Mouse (Mus musculus) colon, adult 2 months (tissue): ENCODE data around the gene Col4a3. TPM values are rescaled to one million over a fixed set of nuclear protein-coding genes. Genes with fewer than 3 reads are reported as not detected.

Source experiments
- polyA plus RNA-seq: library from polyadenylated mRNA; depleted of rRNA; stranded (reverse); fragments of >200 nt; gene quantifications from 2 replicates; pipeline ENCODE4 v1.2.3, GENCODE M21; 2012; rRNA removed

Col4a3 gene
- polyA plus RNA-seq, result 0.21 and 0.35 TPM in 2 replicates

DNA sequence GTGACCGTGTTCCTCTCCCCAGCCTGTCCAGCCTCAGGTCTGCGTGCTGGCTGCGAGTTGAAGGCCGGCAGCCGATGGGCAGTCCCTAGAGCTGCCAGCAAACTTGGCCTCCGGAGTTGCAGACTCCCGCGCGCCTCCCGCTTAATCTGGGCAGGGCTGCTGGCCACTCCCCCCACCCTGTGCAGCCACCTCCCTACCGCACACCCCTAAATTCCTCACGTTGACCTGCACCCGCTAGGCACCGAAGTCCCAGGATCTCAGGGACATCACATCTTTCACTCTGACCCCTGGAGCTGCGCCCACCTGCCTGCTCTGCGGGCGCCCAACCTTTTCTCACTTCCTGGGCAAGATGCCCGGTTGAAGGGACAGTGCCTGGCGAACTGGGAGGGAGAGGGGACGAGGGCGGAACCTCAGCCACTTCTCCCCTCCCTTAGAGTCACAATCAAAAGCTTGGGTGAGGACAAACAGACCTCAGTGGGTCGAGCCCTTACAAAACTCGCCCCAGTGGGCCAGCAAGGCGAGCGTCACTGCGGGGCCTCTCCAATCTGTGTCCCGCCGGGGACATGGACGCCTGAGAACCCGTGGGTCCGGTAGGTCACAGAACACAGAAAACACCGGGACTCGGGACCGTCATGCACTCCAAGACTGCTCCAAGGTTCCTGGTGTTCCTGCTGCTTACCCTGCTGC is at the start of gene Col4a3, which contains the start of gene Col4a4:
Col4a3 (plus strand) TSS at position 209 of the 687 bp plus-strand sequence.
Col4a4 (minus strand) TSS at position 137 of the 687 bp plus-strand sequence.

DNA sequence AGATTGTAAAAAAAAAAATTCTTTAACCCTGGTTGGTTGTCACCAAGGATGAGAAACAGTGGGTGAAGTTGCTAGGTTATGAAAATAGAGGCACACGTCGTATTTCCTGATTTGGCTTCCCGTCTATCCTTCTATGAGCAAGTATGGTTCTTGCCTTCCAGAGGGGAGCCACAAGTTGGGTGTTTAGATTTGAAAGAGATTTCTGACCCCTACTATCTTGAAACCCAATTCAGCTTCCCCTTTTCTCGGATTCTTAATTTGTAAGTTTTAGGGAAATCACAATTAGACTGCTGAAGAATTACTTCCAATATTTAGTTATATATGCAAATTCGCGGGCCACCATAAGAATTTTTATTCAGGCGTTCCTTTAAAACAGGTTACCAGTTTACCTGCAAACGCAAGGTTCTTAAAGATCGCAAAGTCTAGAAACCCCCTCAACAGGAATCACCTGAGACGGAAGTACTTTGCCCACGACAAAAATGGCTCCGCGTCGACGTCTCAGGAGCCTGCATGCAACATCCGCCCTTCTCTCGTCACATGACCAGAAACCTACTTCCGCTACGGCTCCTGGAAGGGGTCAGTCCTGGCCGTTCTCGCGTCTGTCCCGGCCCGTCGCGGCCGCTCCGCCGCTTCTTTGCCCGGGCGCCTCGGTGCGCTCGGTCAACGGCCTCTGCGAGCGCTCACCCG is 137.8 kb downstream of the Col4a3 start, which contains the start of gene Mff:
Mff (plus strand) TSS at position 552 of the 687 bp plus-strand sequence.

DNA sequence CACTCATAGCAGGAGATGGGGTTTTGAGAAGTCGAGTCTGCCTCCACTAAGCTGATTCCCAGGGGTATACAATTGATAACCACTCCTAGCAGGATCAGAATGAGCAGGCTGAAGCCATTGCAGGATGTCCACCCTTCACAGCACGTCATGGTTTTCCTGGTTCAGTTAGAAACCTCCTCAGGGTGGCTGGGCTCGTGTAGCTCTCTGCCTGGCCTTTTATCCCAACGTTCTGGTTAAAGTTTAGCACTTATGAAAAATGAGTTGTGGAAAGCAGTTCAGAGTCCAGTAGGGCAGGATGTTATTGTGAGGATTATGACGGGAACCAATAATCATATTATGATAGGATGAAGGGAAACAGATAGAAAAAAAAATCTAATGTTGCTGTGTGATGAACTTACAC is 181.5 kb downstream of the Col4a3 start, which contains the start of gene Tm4sf20:
Tm4sf20 (minus strand) TSS at position 193 of the 400 bp plus-strand sequence.

GRCm38 (mm10) chr1:82771022-82771586 is 184.4 kb downstream of the Col4a3 start, which contains the start of gene Gm47791:
Gm47791 (minus strand) TSS chr1:82771243.

Other genes with a start within 250 kb of the Col4a3 start
- gene Col4a4, start 72 bp upstream of the Col4a3 start, polyA plus RNA-seq, result 0.15 TPM in 2 replicates
- 46.4 and 62.3 TPM in 2 replicates for gene Mff, start 138.0 kb downstream of the Col4a3 start, polyA plus RNA-seq
- 71.0 and 88.4 TPM in 2 replicates for gene Tm4sf20, start 181.5 kb downstream of the Col4a3 start, polyA plus RNA-seq
- 1.1 and 1.7 TPM in 2 replicates for gene Gm47791, start 184.3 kb downstream of the Col4a3 start, polyA plus RNA-seq